Mouse (Mus musculus) heart, embryonic 13.5 days (tissue): ENCODE data around the gene Aacs. TPM values are rescaled to one million over a fixed set of nuclear protein-coding genes. Genes with fewer than 3 reads are reported as not detected.

Experiments used
- ATAC-seq: fragments of 200-750 bp; cut with Nextera tagmentation; 2 replicates; pipeline ENCODE4 v1.8.0; 2017; ENCODE audit warnings: moderate TSS enrichment; ENCODE audit not compliant: insufficient number of reproducible peaks, low FRiP score, low TSS enrichment; ENCODE audit errors: extremely low read depth
- H3K27ac ChIP-seq: fragments of 300-500 bp; sonication (generic); replicated peaks from 2 replicates; pipeline ENCODE4 v1.5.1; 2015; ENCODE audit warnings: moderate library complexity, mild to moderate bottlenecking, inconsistent platforms
- H3K27me3 ChIP-seq: fragments of 300-500 bp; sonication (generic); replicated peaks from 2 replicates; pipeline ENCODE4 v1.6.1; 2015; ENCODE audit warnings: mild to moderate bottlenecking, inconsistent platforms
- H3K36me3 ChIP-seq: fragments of 300-500 bp; sonication (generic); 2 replicates; pipeline ENCODE4 v1.6.1; 2015; ENCODE audit warnings: mild to moderate bottlenecking, inconsistent platforms
- H3K4me1 ChIP-seq: fragments of 300-500 bp; sonication (generic); 2 replicates; pipeline ENCODE4 v1.6.1; 2015; ENCODE audit warnings: inconsistent platforms
- H3K4me2 ChIP-seq: fragments of 300-500 bp; sonication (generic); 2 replicates; pipeline ENCODE4 v1.6.1; 2015; ENCODE audit warnings: inconsistent platforms, mild to moderate bottlenecking, moderate library complexity
- H3K4me3 ChIP-seq: fragments of 300-500 bp; sonication (generic); 2 replicates; pipeline ENCODE4 v1.5.1; 2015; ENCODE audit warnings: moderate library complexity, mild to moderate bottlenecking, inconsistent platforms
- H3K9ac ChIP-seq: fragments of 300-500 bp; sonication (generic); 2 replicates; pipeline ENCODE4 v1.6.1; 2015; ENCODE audit warnings: inconsistent platforms, mild to moderate bottlenecking, moderate library complexity
- H3K9me3 ChIP-seq: fragments of 300-500 bp; sonication (generic); 2 replicates; pipeline ENCODE4 v1.6.1; 2016; ENCODE audit warnings: inconsistent platforms
- WGBS: fragments of 180-500 bp; shearing (Covaris S2); methylation state at CpG from one replicate; pipeline ENCODE4 v1.1.7; 2015; ENCODE audit warnings: mixed read lengths; 5-methylcytosine and 5-hydroxymethylcytosine counted together
- microRNA-seq: library from miRNA; unstranded; fragments of <30 nt; microRNA quantifications from one replicate; pipeline ENCODE4, GENCODE M21; 2016
- polyA plus RNA-seq: library from polyadenylated mRNA; unstranded; fragments of >200 nt; fragmentation: Nextera tagmentation; extraction: Ambion mirVana; gene quantifications from 2 replicates; pipeline ENCODE4 v1.2.1, GENCODE M21; 2015

The Aacs gene
- polyA plus RNA-seq, 1 experiment from 2014 or later = 15.3 TPM

DNA sequence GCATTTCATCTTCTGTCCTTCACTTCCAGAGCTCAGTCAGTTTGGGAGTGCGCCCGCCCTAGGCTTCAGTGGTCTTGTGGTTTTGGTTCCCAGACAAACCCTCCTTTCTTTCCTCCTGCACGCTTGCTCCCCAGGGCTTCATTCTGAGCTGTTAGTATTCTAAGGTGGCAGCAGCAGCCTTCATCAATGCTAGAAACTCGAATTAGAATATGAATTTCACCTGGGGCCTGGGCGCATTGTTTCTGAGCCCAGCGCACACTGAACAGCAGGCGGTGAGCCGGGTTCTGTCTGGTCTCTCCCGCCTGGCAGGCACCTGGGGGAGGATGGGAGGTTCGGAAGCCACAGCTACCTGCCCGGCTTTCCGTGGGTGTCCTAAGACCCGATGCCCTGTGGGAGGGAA, 70.7 kb downstream of the Aacs start:
- Histone ChIP-seq H3K4me2 (no peak overlapping the region), H3K27ac (no peak overlapping the region), H3K4me1 (no peaks in the 10 kb centered on the region), H3K27me3 (peaks cover 55% of the 10 kb centered on the region), H3K9me3 (0 out of 2 replicates have a peak, but pooled peaks cover 5% of the 10 kb centered on the region), H3K9ac (no peak overlapping the region), H3K36me3 (no peaks in the 10 kb centered on the region), H3K4me3 (no peak overlapping the region)
- ATAC-seq = no peak
- WGBS = 18% methylated on average over 13 of the region's 13 CpGs

- Histone ChIP-seq H3K4me3 (no peak overlapping the region), H3K27ac (no peak overlapping the region), H3K9ac (no peak overlapping the region), H3K27me3 (peaks cover 55% of the 10 kb centered on the region), H3K36me3 (no peaks in the 10 kb centered on the region), H3K9me3 (0 out of 2 replicates have a peak, but pooled peaks cover 4% of the 10 kb centered on the region), H3K4me2 (no peak overlapping the region), H3K4me1 (no peaks in the 10 kb centered on the region)
- WGBS = 24% methylated on average over 11 of the region's 11 CpGs
- ATAC-seq = no peak
Observed at GRCm38 (mm10) chr5:125549750-125550489, 74.3 kb downstream of the Aacs start.

DNA sequence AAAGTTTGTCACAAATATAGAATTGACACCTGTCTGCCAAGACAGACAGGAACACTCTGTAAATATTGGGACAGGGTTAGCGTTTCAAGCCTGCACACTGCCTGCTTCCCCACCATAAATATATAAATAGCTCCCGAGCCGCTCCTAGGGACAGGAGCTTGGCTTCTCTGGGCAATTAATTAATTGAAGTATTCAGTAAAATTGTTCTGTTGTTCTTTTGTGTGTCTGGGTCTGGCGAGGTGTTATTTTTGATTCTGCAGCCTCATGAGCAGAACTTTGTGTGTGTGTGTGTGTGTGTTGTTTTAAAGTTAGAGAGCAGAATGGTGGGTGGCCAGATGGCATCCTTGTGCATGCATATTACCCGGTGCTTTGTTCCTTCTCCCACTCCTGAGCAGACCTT, 80.1 kb downstream of the Aacs start:
- Histone ChIP-seq H3K4me3 (no peak overlapping the region), H3K27me3 (0 out of 2 replicates have a peak, but pooled peaks cover 3% of the 10 kb centered on the region), H3K9me3 (no peaks in the 10 kb centered on the region), H3K4me1 (no peaks in the 10 kb centered on the region), H3K27ac (no peak overlapping the region), H3K36me3 (no peaks in the 10 kb centered on the region), H3K4me2 (no peak overlapping the region), H3K9ac (no peak overlapping the region)
- WGBS = 66% methylated on average over 5 of the region's 5 CpGs
- no peak for ATAC-seq

- no peak overlapping the region for H3K4me3 ChIP-seq
- peaks cover 7% of the 10 kb centered on the region for H3K9me3 ChIP-seq
- H3K36me3 ChIP-seq = no peaks in the 10 kb centered on the region
- WGBS = 48% methylated on average over 6 of the region's 6 CpGs
- ATAC-seq = no peak
- no peak overlapping the region for H3K9ac ChIP-seq
- no peak overlapping the region for H3K4me2 ChIP-seq
- no peaks in the 10 kb centered on the region for H3K4me1 ChIP-seq
- no peak overlapping the region for H3K27ac ChIP-seq
- no peaks in the 10 kb centered on the region for H3K27me3 ChIP-seq
Observed at GRCm38 (mm10) chr5:125563492-125563891, 87.9 kb downstream of the Aacs start.

DNA sequence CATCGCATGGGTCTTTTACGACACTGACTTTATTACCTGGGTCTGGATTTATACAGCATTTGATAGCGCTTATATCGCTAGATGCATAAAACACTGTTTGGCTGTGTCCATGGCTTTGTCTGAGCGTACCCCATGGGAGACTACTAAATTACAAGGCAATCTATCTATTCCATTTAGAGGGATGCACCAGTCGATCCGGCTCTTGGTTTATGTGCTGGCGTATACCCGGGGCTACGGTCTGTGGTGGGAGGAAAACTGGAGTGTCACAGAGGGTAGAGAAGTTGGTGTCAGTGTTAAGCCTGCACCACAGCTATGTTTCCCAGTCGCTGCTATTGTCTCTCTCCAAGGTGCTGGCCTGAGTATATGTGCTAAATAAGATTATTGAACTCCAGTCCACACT, 90.1 kb downstream of the Aacs start:
- no peak for ATAC-seq
- 68% methylated on average over 11 of the region's 11 CpGs for WGBS
- H3K9me3 ChIP-seq = peaks cover 7% of the 10 kb centered on the region

More for the DNA sequence above, 90.1 kb downstream of the Aacs start:
- Histone ChIP-seq H3K36me3 (no peaks in the 10 kb centered on the region), H3K4me2 (no peak overlapping the region), H3K9ac (no peak overlapping the region), H3K27ac (no peak overlapping the region), H3K27me3 (no peaks in the 10 kb centered on the region), H3K4me3 (no peak overlapping the region), H3K4me1 (no peaks in the 10 kb centered on the region)

Small RNAs within 50 kb of the gene (microRNA-seq; reads per million reads assigned to microRNA genes)
- gene Gm27551 = not detected

Other genes starting within 250 kb of the Aacs start
- 65.6 and 69.7 TPM in 2 replicates for gene Scarb1, start 134.7 kb upstream of the Aacs start, polyA plus RNA-seq
- gene Gm10382, start 86.5 kb upstream of the Aacs start, polyA plus RNA-seq = 0.68 and 0.70 TPM in 2 replicates
- 819 and 833 TPM in 2 replicates for gene Ubc, start 85.6 kb upstream of the Aacs start, polyA plus RNA-seq
- 8.5 and 9.8 TPM in 2 replicates for gene Dhx37, start 41.7 kb upstream of the Aacs start, polyA plus RNA-seq
- gene Bri3bp, start 34.2 kb upstream of the Aacs start, polyA plus RNA-seq = 35.8 and 42.0 TPM in 2 replicates
- gene Tmem132b, start 56.0 kb downstream of the Aacs start, polyA plus RNA-seq = 0.01 and 0.03 TPM in 2 replicates